Mouse (Mus musculus) Muller cell, postnatal 12 days (primary cell): ENCODE measurements around the gene Exoc6.
A peak's percentile ranks its signal among the peaks of the same experiment; 100 is the strongest.

Source experiments
- DNase-seq: peaks from one replicate; pipeline ENCODE4 v3.0.0-alpha.2; 2015; ENCODE audit errors: inconsistent ontology term

Gene Exoc6

GRCm38 (mm10) chr19:37579607-37580006 is 29.4 kb downstream of the Exoc6 start:
- DNase-seq = no peak

- no peak for DNase-seq
Observed at GRCm38 (mm10) chr19:37580438-37580837, 30.2 kb downstream of the Exoc6 start.

- no peak for DNase-seq
Observed at GRCm38 (mm10) chr19:37585210-37585609, 35.0 kb downstream of the Exoc6 start.

- no peak for DNase-seq
Observed at GRCm38 (mm10) chr19:37585684-37586083, 35.5 kb downstream of the Exoc6 start.

GRCm38 (mm10) chr19:37590544-37590943 is 40.3 kb downstream of the Exoc6 start:
- no peak for DNase-seq

- DNase-seq = peak; percentile 63
Observed at GRCm38 (mm10) chr19:37601968-37602848, 52.0 kb downstream of the Exoc6 start.

- peak; percentile 22 for DNase-seq
Observed at GRCm38 (mm10) chr19:37609991-37610390, 59.8 kb downstream of the Exoc6 start.

GRCm38 (mm10) chr19:37612893-37613292 is 62.7 kb downstream of the Exoc6 start:
- DNase-seq = no peak

- no peak for DNase-seq
Observed at GRCm38 (mm10) chr19:37615039-37615630, 64.9 kb downstream of the Exoc6 start.

- DNase-seq = no peak
Observed at GRCm38 (mm10) chr19:37647994-37648393, 97.8 kb downstream of the Exoc6 start.

- DNase-seq = no peak
Observed at GRCm38 (mm10) chr19:37650526-37650925, 100.3 kb downstream of the Exoc6 start.

GRCm38 (mm10) chr19:37654012-37654411 is 103.8 kb downstream of the Exoc6 start:
- no peak for DNase-seq

GRCm38 (mm10) chr19:37656441-37656840 is 106.2 kb downstream of the Exoc6 start:
- no peak for DNase-seq

- DNase-seq = no peak
Observed at GRCm38 (mm10) chr19:37665256-37665655, 115.0 kb downstream of the Exoc6 start.

GRCm38 (mm10) chr19:37667855-37668594 is 117.8 kb downstream of the Exoc6 start:
- no peak for DNase-seq

- no peak for DNase-seq
Observed at GRCm38 (mm10) chr19:37668657-37669056, 118.4 kb downstream of the Exoc6 start.

GRCm38 (mm10) chr19:37669486-37669885 is 119.3 kb downstream of the Exoc6 start:
- DNase-seq = no peak

- DNase-seq = peak; percentile 83
Observed at GRCm38 (mm10) chr19:37673393-37673792, 123.2 kb downstream of the Exoc6 start.

GRCm38 (mm10) chr19:37685281-37685680 is 135.1 kb downstream of the Exoc6 start, which contains the start of gene Cyp26c1:
Gene Cyp26c1, plus strand, starts transcription at chr19:37685581.
- DNase-seq = no peak

GRCm38 (mm10) chr19:37686347-37686746 is 136.1 kb downstream of the Exoc6 start:
- DNase-seq = no peak

- no peak for DNase-seq
Observed at GRCm38 (mm10) chr19:37686941-37687850, 137.0 kb downstream of the Exoc6 start.
